23 mouse cellular contexts compared by ENCODE assay signal in the genomic region with DNA sequence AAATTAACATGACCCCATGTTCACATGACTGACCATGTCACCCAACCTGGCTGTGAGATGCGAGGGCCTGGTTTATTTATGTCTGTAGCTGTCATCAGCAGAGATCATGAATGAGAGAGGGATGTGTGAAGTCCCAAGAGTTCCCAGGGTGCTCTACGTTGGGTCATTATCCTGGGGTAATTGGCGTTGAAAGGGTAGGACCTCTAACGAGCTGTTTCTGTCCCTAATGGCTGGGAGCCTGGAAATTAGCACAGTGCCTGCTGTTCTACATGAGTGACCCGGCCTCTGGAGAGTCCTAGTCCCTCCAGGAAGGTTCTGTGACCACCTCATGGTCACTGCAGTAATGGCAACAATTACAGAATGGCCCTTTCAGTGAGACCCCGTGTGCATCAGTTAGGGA. TPM values are rescaled to one million over a fixed set of nuclear protein-coding genes. Genes with fewer than 3 reads are reported as not detected.
A peak's percentile ranks its signal among the peaks of the same experiment; 100 is the strongest.
DNase-seq lines count a peak whose midpoint lies in the region; ATAC-seq and TF ChIP-seq lines count a peak whose summit lies in the region.
"Had no signal": no experiment of that assay in that cellular context is flagged by ENCODE, and none has a peak within 500 bp of the region (broad histone marks: within the 10 kb centered on the region; RNA-seq: fewer than 3 reads in every experiment).

No protein-coding gene starts in this region.

- no peaks in the 10 kb centered on the region for H3K4me1 ChIP-seq in embryonic facial prominence, embryonic 14.5 days (ENCODE audit: control insufficient read depth, insufficient read depth, low read length)
- peaks cover 2% of the 10 kb centered on the region; the same call in 1 of the 2 replicates for H3K4me1 ChIP-seq in forebrain, embryonic 16.5 days (replicated peaks; ENCODE audit: control insufficient read depth, insufficient read depth, low read length)
- H3K4me1 ChIP-seq: embryonic facial prominence, embryonic 15.5 days; heart, embryonic 13.5 days; liver, embryonic 12.5 days; megakaryocyte, embryonic 14.5 days had no signal

- WGBS in embryonic facial prominence, embryonic 14.5 days, result 32% methylated on average over 6 of the region's 6 CpGs
- 3% methylated on average over 6 of the region's 6 CpGs for WGBS in forebrain, embryonic 16.5 days

- H3K4me2 ChIP-seq in embryonic facial prominence, embryonic 14.5 days (ENCODE audit: low read depth, low read length), result no peak overlapping the region
- H3K4me2 ChIP-seq in forebrain, embryonic 16.5 days (ENCODE audit: low read length), result no peak overlapping the region
- H3K4me2 ChIP-seq: embryonic facial prominence, embryonic 15.5 days; heart, embryonic 13.5 days; limb, embryonic 12.5 days; liver, embryonic 12.5 days had no signal

- H3K27me3 ChIP-seq in embryonic facial prominence, embryonic 14.5 days (replicated peaks; ENCODE audit: control insufficient read depth, insufficient read depth, low read length), result no peaks in the 10 kb centered on the region
- H3K27me3 ChIP-seq in forebrain, embryonic 16.5 days (replicated peaks; ENCODE audit: control insufficient read depth, insufficient read depth, low read length), result no peaks in the 10 kb centered on the region
- H3K27me3 ChIP-seq: embryonic facial prominence, embryonic 15.5 days; heart, embryonic 13.5 days; limb, embryonic 12.5 days; liver, embryonic 12.5 days had no signal

- ATAC-seq in embryonic facial prominence, embryonic 14.5 days (ENCODE audit: low read depth), result peak; percentile 86; the same call in 1 of the 2 replicates
- ATAC-seq in forebrain, embryonic 16.5 days, result peak; percentile 62
- ATAC-seq: hindbrain, embryonic 16.5 days; intestine, embryonic 16.5 days; liver, embryonic 12.5 days; midbrain, embryonic 16.5 days had no signal

- H3K27ac ChIP-seq in embryonic facial prominence, embryonic 14.5 days (replicated peaks; ENCODE audit: low read depth, low read length), result no peak overlapping the region
- no peak overlapping the region for H3K27ac ChIP-seq in forebrain, embryonic 16.5 days (ENCODE audit: low read length)
- H3K27ac ChIP-seq in gastrocnemius, adult 2 months, result no peak overlapping the region
- H3K27ac ChIP-seq: embryonic facial prominence, embryonic 15.5 days; heart, embryonic 13.5 days; limb, embryonic 12.5 days; liver, embryonic 12.5 days had no signal

- no peaks in the 10 kb centered on the region for H3K9me3 ChIP-seq in embryonic facial prominence, embryonic 14.5 days (ENCODE audit: control insufficient read depth, low read length)
- no peaks in the 10 kb centered on the region for H3K9me3 ChIP-seq in forebrain, embryonic 16.5 days (ENCODE audit: control insufficient read depth, low read length)
- H3K9me3 ChIP-seq: embryonic facial prominence, embryonic 15.5 days; heart, embryonic 13.5 days; limb, embryonic 12.5 days; liver, embryonic 12.5 days; megakaryocyte, embryonic 14.5 days had no signal

- DNase-seq in MN1 (ENCODE audit: low spot score), result peak; percentile 25
- DNase-seq in embryo, embryonic 10 days (ENCODE audit: low spot score), result peak; percentile 36
- peak; percentile 75 for DNase-seq in embryonic facial prominence, embryonic 14.5 days (ENCODE audit: low spot score)
- DNase-seq in gastrocnemius, adult 2 months, result no peak
- DNase-seq in cerebellum, postnatal 36 days, result no peak
- no peak for DNase-seq in heart, adult 9 months (ENCODE audit: low spot score in 2 of 2)
- no peak for DNase-seq in left cerebral cortex, postnatal 36 days (ENCODE audit: low spot score in 2 of 2)
- DNase-seq: B cell, adult 2 months; cerebellum, postnatal 14 days; heart, postnatal 36 days; kidney, postnatal 10 days; lung, adult 2 months; spleen, adult 18-20 months; thymus, postnatal 36 days had no signal

- no peak overlapping the region for H3K9ac ChIP-seq in embryonic facial prominence, embryonic 14.5 days (ENCODE audit: low read depth, low read length)
- H3K9ac ChIP-seq in forebrain, embryonic 16.5 days (replicated peaks; ENCODE audit: low read depth, low read length), result no peak overlapping the region
- H3K9ac ChIP-seq: embryonic facial prominence, embryonic 15.5 days; heart, embryonic 13.5 days; limb, embryonic 12.5 days; liver, embryonic 12.5 days had no signal

- no peak overlapping the region for H3K4me3 ChIP-seq in embryonic facial prominence, embryonic 14.5 days (ENCODE audit: low read depth, low read length)
- H3K4me3 ChIP-seq in forebrain, embryonic 16.5 days (replicated peaks; ENCODE audit: low read length), result no peak overlapping the region
- H3K4me3 ChIP-seq in gastrocnemius, adult 2 months, result no peak overlapping the region
- H3K4me3 ChIP-seq: embryonic facial prominence, embryonic 15.5 days; heart, embryonic 13.5 days; limb, embryonic 12.5 days; liver, embryonic 12.5 days; megakaryocyte, embryonic 14.5 days had no signal

- intact Hi-C loops in gastrocnemius, adult 2 months (cut with DNase I), result loop anchor here (10.0 kb wide), 2 partner anchors 569 to 1049 kb away; no protein-coding TSS in a partner anchor
- intact Hi-C loops in left cerebral cortex, postnatal 36 days (cut with DNase I), result loop anchor here (10.0 kb wide), 1 partner anchor 569 kb away; no protein-coding TSS in a partner anchor

- TF ChIP-seq CTCF in gastrocnemius, adult 2 months (IDR thresholded peaks at IDR 0.05), result no peak

- H3K36me3 ChIP-seq in embryonic facial prominence, embryonic 14.5 days (ENCODE audit: control insufficient read depth, insufficient read depth, low read length), result no peaks in the 10 kb centered on the region
- H3K36me3 ChIP-seq in forebrain, embryonic 16.5 days (ENCODE audit: control insufficient read depth, insufficient read depth), result no peaks in the 10 kb centered on the region
- H3K36me3 ChIP-seq: embryonic facial prominence, embryonic 15.5 days; heart, embryonic 13.5 days; limb, embryonic 12.5 days; liver, embryonic 12.5 days had no signal

RNA-seq across cellular contexts. Expression of a gene that starts 34.2 kb away (rescaled TPM):
- polyA plus RNA-seq in embryonic facial prominence, embryonic 14.5 days (2014; fragmentation: Nextera tagmentation; extraction: Ambion mirVana), result 7.8 and 10.6 TPM in 2 replicates
- polyA plus RNA-seq in forebrain, embryonic 16.5 days (2015; fragmentation: Nextera tagmentation; extraction: Ambion mirVana), result 7.4 and 10.1 TPM in 2 replicates
- total RNA-seq in gastrocnemius, adult 2 months (2021), result 1 to 10 TPM; 1.3 to 2.8 TPM
- 10 to 100 TPM; 20.3 to 23.4 TPM for total RNA-seq in left cerebral cortex, postnatal 36 days (2021)

RNA-seq across cellular contexts. Expression of a gene that starts 37.1 kb away (rescaled TPM):
- polyA plus RNA-seq in embryonic facial prominence, embryonic 14.5 days (2014; fragmentation: Nextera tagmentation; extraction: Ambion mirVana), result 63.1 and 67.7 TPM in 2 replicates
- polyA plus RNA-seq in forebrain, embryonic 16.5 days (2015; fragmentation: Nextera tagmentation; extraction: Ambion mirVana), result 71.8 and 73.4 TPM in 2 replicates
- 10 to 100 TPM; 29.1 to 45.9 TPM for total RNA-seq in gastrocnemius, adult 2 months (2021)
- 10 to 100 TPM; 21.1 to 30.1 TPM for total RNA-seq in left cerebral cortex, postnatal 36 days (2021)

Comparison
In these comparisons a context has a peak if more than half of its experiments do, and no peak if none do; other contexts are left out.
1. DNase-seq: peak in MN1 (single experiment), embryo, embryonic 10 days (single experiment) and embryonic facial prominence, embryonic 14.5 days (single experiment); none in gastrocnemius, adult 2 months (single experiment), cerebellum, postnatal 36 days (0 of 2), heart, adult 9 months (0 of 2) and left cerebral cortex, postnatal 36 days (0 of 2).
2. RNA of a gene that starts 34.2 kb away (total RNA-seq): 20.3 to 23.4 TPM in left cerebral cortex, postnatal 36 days; 1.3 to 2.8 TPM in gastrocnemius, adult 2 months; every median in the first group is over 4 times any median in the second.